Mouse (Mus musculus) hindbrain, postnatal 0 days (tissue): ENCODE measurements at regions not wholly inside any gene's neighbourhood (a gene's known extent, or its start where the extent isn't known, plus 50 kb on each side); places are given as distances from the start of the nearest gene placed in this dataset.

ENCODE experiments used
- ATAC-seq: fragments of 200-750 bp; cut with Nextera tagmentation; 2 replicates; pipeline ENCODE4 v1.8.0; 2017; ENCODE audit warnings: mild to moderate bottlenecking, moderate TSS enrichment, moderate library complexity
- DNase-seq: peaks from one replicate; pipeline ENCODE4 v3.0.0-alpha.2; 2015; ENCODE audit warnings: low spot score
- H3K27ac ChIP-seq: fragments of 300-500 bp; sonication (generic); 2 replicates; pipeline ENCODE4 v1.5.1; 2014; ENCODE audit warnings: mild to moderate bottlenecking
- H3K27me3 ChIP-seq: fragments of 300-500 bp; sonication (generic); 2 replicates; pipeline ENCODE4 v1.6.1; 2014; ENCODE audit warnings: low read length, mixed read lengths; ENCODE audit not compliant: insufficient read depth
- H3K36me3 ChIP-seq: fragments of 300-500 bp; sonication (generic); 2 replicates; pipeline ENCODE4 v1.6.1; 2014; ENCODE audit warnings: low read length, mixed read lengths; ENCODE audit not compliant: insufficient read depth
- H3K4me1 ChIP-seq: fragments of 300-500 bp; sonication (generic); 2 replicates; pipeline ENCODE4 v1.6.1; 2014; ENCODE audit warnings: antibody characterized with exemption, low read length, mixed read lengths; ENCODE audit not compliant: insufficient read depth
- H3K4me2 ChIP-seq: fragments of 300-500 bp; sonication (generic); 2 replicates; pipeline ENCODE4 v1.6.1; 2014; ENCODE audit warnings: low read depth, mild to moderate bottlenecking, low read length, moderate library complexity, mixed read lengths
- H3K4me3 ChIP-seq: fragments of 300-500 bp; sonication (generic); 2 replicates; pipeline ENCODE4 v1.5.1; 2014; ENCODE audit warnings: low read length
- H3K9ac ChIP-seq: fragments of 300-500 bp; sonication (generic); replicated peaks from 2 replicates; pipeline ENCODE4 v1.6.1; 2014; ENCODE audit warnings: mild to moderate bottlenecking, low read length, moderate library complexity, mixed read lengths
- H3K9me3 ChIP-seq: fragments of 300-500 bp; sonication (generic); 2 replicates; pipeline ENCODE4 v1.6.1; 2016; ENCODE audit warnings: low read length, mixed read lengths
- CTCF ChIP-seq: IDR thresholded peaks from 2 replicates; pipeline ENCODE4 v1.5.1; 2016; ENCODE audit warnings: antibody characterized with exemption, control low read depth, low read depth
- WGBS: fragments of 180-500 bp; shearing (Covaris S2); extraction: QIAGEN DNeasy Blood & Tissue Kit; methylation state at CpG from one replicate; pipeline ENCODE4 v1.1.7; 2014; 5-methylcytosine and 5-hydroxymethylcytosine counted together

DNA sequence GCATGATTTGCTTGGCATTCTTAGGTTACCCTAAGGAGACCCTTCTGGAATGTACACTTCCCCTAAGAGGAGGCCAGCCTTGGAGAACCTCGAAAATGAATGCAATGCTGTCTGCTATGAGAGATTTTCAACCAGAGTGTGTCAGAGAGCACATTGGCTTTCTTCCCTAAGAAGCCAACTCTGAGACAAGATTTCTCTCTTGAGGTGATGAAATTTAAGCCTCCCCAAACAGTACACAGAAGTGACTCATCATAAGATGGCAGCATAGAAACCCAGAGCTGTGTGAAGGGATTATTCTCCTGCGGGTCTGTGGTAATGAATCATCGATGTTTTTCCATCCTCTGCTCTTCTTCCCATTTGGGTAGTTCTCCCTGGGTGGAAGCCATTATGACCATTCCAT lies 106.2 kb upstream of the Bank1 start:
- no peak overlapping the region for H3K9ac ChIP-seq
- no peaks in the 10 kb centered on the region for H3K4me1 ChIP-seq
- ATAC-seq (no peak), DNase-seq (no peak)
- no peaks in the 10 kb centered on the region for H3K27me3 ChIP-seq
- 91% methylated on average over 3 of the region's 3 CpGs for WGBS
- no peak overlapping the region for H3K4me3 ChIP-seq
- TF ChIP-seq CTCF, result no peak
- no peak overlapping the region for H3K4me2 ChIP-seq
- H3K9me3 ChIP-seq, result no peaks in the 10 kb centered on the region
- no peaks in the 10 kb centered on the region for H3K36me3 ChIP-seq
- H3K27ac ChIP-seq, result no peak overlapping the region

DNA sequence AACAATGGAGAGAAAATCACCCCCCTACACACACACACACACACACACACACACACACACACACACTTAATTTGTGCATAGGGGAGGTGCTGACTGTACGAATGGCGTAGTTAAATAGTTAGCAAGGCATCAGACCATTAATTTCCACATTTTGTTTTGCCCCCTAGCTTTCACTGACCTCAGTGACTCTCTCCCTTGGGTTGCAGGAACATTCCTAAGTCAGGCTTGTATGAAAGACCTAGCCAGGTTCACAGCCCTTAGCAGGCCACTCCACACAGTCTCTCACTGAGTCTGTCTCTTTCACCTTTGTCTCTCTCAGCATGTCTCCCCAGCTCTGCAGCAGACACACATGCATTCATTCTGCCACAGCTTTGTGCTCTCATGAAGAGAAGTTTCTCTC lies 101.6 kb upstream of the Bank1 start:
- no peak overlapping the region for H3K4me3 ChIP-seq
- no peak overlapping the region for H3K27ac ChIP-seq
- no peaks in the 10 kb centered on the region for H3K4me1 ChIP-seq
- H3K4me2 ChIP-seq, result no peak overlapping the region
- no peaks in the 10 kb centered on the region for H3K9me3 ChIP-seq
- DNase-seq (no peak), ATAC-seq (no peak)
- H3K27me3 ChIP-seq, result no peaks in the 10 kb centered on the region
- WGBS, result 68% methylated on average over 2 of the region's 2 CpGs
- H3K36me3 ChIP-seq, result no peaks in the 10 kb centered on the region
- no peak overlapping the region for H3K9ac ChIP-seq
- TF ChIP-seq CTCF, result no peak

DNA sequence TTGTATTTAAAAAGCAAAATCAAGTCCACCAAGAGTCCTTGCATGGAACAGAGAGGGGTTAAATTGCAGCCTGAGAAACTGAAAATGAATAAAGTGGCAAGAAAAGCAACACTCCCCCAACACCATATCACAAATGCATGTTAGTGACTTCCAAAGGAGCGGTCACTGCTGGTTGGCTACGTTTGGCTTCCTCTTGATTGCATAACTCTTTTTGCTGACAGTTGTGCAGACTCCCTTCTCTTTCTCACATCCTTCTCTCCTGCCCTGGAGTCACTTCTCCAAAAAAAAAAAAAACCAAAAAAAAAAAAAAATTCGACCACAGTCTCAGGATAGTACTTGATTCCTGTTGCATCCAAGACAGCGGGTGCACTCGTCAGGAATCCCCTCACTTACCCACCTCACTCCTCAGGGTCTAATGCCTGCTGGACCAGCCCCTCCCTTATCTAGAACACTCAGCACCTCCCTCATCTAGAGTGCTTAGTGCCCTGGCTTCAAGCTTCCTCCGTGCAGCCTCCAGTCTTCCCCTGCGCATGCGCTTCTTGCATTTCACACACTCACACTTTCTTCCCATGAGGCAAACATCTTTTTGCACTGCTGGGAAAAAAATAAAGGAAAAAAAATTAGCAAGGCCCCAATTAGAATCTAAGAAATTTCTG lies 100.8 kb upstream of the Bank1 start:
- DNase-seq (no peak), ATAC-seq (no peak)
- Histone ChIP-seq H3K27me3 (no peaks in the 10 kb centered on the region), H3K36me3 (no peaks in the 10 kb centered on the region), H3K9me3 (no peaks in the 10 kb centered on the region), H3K4me3 (no peak overlapping the region), H3K4me2 (no peak overlapping the region), H3K9ac (no peak overlapping the region), H3K27ac (no peak overlapping the region), H3K4me1 (no peaks in the 10 kb centered on the region)
- no peak for TF ChIP-seq CTCF
- 74% methylated on average over 8 of the region's 8 CpGs for WGBS

DNA sequence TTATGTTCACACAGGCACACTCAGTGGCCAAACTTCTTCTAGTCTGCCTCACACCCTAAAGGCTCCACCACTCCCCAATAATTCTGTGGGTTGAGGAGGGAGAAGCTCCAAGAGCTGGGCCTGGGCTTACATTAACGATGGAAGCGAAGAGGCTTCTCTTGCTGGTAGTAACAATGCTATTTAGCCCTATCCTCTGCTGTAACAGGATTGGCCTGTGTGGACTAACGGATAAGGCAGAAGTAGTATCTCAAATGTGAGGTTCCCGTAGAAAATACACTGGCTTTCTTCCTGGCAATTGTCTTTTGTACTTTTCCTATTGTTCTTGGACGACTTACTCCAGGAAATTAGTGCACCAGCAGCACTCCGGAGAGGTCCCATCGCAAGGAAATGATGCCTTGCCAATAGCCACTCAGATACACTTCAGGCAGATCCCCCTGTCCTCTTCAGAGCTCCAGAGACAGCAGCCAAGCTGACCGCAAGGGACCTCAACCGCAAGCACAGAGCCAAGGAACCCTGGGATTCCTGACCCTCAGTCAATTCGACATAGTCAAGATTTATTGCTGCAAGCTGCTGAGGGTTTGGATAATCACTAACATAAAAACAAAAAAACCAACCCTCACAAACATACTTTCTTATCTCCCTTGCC lies 96.2 kb upstream of the Bank1 start:
- Histone ChIP-seq H3K4me2 (no peak overlapping the region), H3K9ac (no peak overlapping the region), H3K4me1 (no peaks in the 10 kb centered on the region), H3K27ac (no peak overlapping the region), H3K27me3 (no peaks in the 10 kb centered on the region), H3K4me3 (no peak overlapping the region), H3K9me3 (no peaks in the 10 kb centered on the region), H3K36me3 (no peaks in the 10 kb centered on the region)
- ATAC-seq (no peak), DNase-seq (no peak)
- 85% methylated on average over 10 of the region's 10 CpGs for WGBS
- no peak for TF ChIP-seq CTCF

DNA sequence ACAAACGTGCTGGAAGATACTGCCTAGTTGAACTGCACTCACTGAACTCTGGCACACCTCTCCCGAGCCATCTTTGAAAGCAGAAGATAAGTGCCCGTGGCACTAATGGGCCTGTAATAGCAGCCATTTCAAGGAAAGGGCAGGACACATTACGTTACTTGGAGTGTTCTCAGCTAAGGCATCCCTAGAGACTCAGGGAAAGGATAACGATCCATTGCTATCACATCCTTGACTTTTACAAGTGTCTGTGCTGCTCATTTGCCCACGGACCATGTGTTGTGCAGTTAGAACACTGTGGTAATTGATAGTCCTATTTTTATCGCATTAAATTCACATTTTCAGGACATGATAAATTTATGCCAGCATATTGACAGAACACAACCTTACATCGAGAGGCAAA lies 79.7 kb upstream of the Bank1 start:
- no peak for ATAC-seq
- Histone ChIP-seq H3K4me2 (no peak overlapping the region), H3K4me1 (no peaks in the 10 kb centered on the region), H3K9me3 (no peaks in the 10 kb centered on the region), H3K36me3 (no peaks in the 10 kb centered on the region), H3K9ac (no peak overlapping the region), H3K4me3 (no peak overlapping the region), H3K27me3 (no peaks in the 10 kb centered on the region), H3K27ac (no peak overlapping the region)
- TF ChIP-seq CTCF, result no peak
- WGBS, result 64% methylated on average over 8 of the region's 8 CpGs
- DNase-seq, result no peak

DNA sequence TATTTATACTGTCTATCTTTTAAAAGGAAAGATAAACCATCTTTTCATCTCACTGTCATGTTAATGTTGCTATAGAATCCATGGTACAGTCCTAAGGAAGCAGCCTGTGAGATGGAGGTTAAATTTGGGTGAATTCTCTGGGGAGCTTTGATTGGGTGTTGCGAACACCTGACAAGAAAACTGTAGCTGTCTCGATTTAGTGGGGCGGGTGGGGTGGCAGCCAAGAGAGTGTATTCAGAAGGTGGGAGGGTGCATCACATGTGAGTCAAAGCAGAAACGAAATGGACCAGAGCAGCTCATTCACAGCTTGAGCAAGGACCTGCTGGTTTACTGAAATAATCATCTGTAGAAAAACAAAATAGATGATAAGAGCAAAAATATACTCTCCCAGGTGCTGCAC lies 57.4 kb upstream of the Bank1 start:
- Histone ChIP-seq H3K27me3 (no peaks in the 10 kb centered on the region), H3K27ac (no peak overlapping the region), H3K4me2 (no peak overlapping the region), H3K9ac (no peak overlapping the region), H3K36me3 (no peaks in the 10 kb centered on the region), H3K9me3 (no peaks in the 10 kb centered on the region), H3K4me1 (no peaks in the 10 kb centered on the region), H3K4me3 (no peak overlapping the region)
- 75% methylated on average over 4 of the region's 4 CpGs for WGBS
- no peak for ATAC-seq
- DNase-seq, result no peak
- no peak for TF ChIP-seq CTCF

DNA sequence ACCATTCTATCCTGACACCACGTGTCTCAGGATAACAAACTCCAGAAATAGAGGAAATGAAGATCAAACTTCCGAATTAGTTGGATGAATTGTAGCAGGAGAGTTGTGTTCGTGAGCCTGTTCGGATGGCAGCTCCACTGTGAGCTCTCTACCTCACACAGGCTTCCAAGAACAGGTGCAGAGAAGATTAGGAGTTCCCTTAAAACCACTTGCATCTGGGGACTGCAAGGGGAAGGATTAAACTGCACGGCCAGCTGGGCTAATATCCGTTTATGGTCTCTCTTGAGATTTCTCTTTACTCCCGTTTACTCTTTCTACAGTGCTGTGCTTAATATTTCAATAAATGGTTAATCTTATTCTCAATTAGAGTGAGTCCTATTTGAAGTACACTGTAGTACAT lies 54.8 kb upstream of the Bank1 start:
- no peaks in the 10 kb centered on the region for H3K27me3 ChIP-seq
- no peak overlapping the region for H3K4me3 ChIP-seq
- no peak overlapping the region for H3K9ac ChIP-seq
- no peaks in the 10 kb centered on the region for H3K36me3 ChIP-seq
- no peak overlapping the region for H3K27ac ChIP-seq
- ATAC-seq (no peak), DNase-seq (no peak)
- 66% methylated on average over 7 of the region's 7 CpGs for WGBS
- H3K9me3 ChIP-seq, result no peaks in the 10 kb centered on the region
- H3K4me1 ChIP-seq, result no peaks in the 10 kb centered on the region
- H3K4me2 ChIP-seq, result no peak overlapping the region
- TF ChIP-seq CTCF, result no peak
